Mouse (Mus musculus) forebrain, embryonic 14.5 days (tissue): ENCODE results near the gene Sun1. TPM values are rescaled to one million over a fixed set of nuclear protein-coding genes. Genes with fewer than 3 reads are reported as not detected.

Source experiments
- ATAC-seq: fragments of 200-750 bp; cut with Nextera tagmentation; 2 replicates; pipeline ENCODE4 v1.8.0; 2017; ENCODE audit warnings: mild to moderate bottlenecking, moderate library complexity
- DNase-seq: peaks from one replicate; pipeline ENCODE4 v3.0.0-alpha.2; 2015; ENCODE audit warnings: low spot score
- H3K27ac ChIP-seq: fragments of 300-500 bp; sonication (generic); 2 replicates; pipeline ENCODE4 v1.5.1; 2014; ENCODE audit warnings: low read depth, mild to moderate bottlenecking, control low read depth, low read length, moderate library complexity
- H3K27me3 ChIP-seq: fragments of 300-500 bp; sonication (generic); replicated peaks from 2 replicates; pipeline ENCODE4 v1.6.1; 2014; ENCODE audit warnings: low read length, control low read depth, mixed read lengths; ENCODE audit not compliant: control insufficient read depth, insufficient read depth
- H3K36me3 ChIP-seq: fragments of 300-500 bp; sonication (generic); 2 replicates; pipeline ENCODE4 v1.6.1; 2014; ENCODE audit warnings: low read length, control low read depth; ENCODE audit not compliant: control insufficient read depth, insufficient read depth
- H3K4me1 ChIP-seq: fragments of 300-500 bp; sonication (generic); 2 replicates; pipeline ENCODE4 v1.6.1; 2014; ENCODE audit warnings: antibody characterized with exemption, low read length, control low read depth; ENCODE audit not compliant: control insufficient read depth, insufficient read depth
- H3K4me2 ChIP-seq: fragments of 300-500 bp; sonication (generic); 2 replicates; pipeline ENCODE4 v1.6.1; 2014; ENCODE audit warnings: mild to moderate bottlenecking, control low read depth, low read length
- H3K4me3 ChIP-seq: fragments of 300-500 bp; sonication (generic); 2 replicates; pipeline ENCODE4 v1.5.1; 2014; ENCODE audit warnings: low read depth, low read length, control low read depth
- H3K9ac ChIP-seq: fragments of 300-500 bp; sonication (generic); 2 replicates; pipeline ENCODE4 v1.6.1; 2014; ENCODE audit warnings: mild to moderate bottlenecking, low read length, control low read depth, moderate library complexity
- H3K9me3 ChIP-seq: fragments of 300-500 bp; sonication (generic); replicated peaks from 2 replicates; pipeline ENCODE4 v1.6.1; 2016; ENCODE audit warnings: low read length, control low read depth, mixed read lengths; ENCODE audit not compliant: control insufficient read depth
- WGBS: fragments of 180-500 bp; shearing (Covaris S2); extraction: QIAGEN DNeasy Blood & Tissue Kit; methylation state at CpG from one replicate; pipeline ENCODE4 v1.1.7; 2014; 5-methylcytosine and 5-hydroxymethylcytosine counted together
- polyA plus RNA-seq: library from polyadenylated mRNA; unstranded; fragments of >200 nt; fragmentation: Nextera tagmentation; extraction: Ambion mirVana; gene quantifications from 2 replicates; pipeline ENCODE4 v1.2.1, GENCODE M21; 2014

Gene Sun1
- polyA plus RNA-seq, 1 experiment from 2014 or later: 44.4 TPM

DNA sequence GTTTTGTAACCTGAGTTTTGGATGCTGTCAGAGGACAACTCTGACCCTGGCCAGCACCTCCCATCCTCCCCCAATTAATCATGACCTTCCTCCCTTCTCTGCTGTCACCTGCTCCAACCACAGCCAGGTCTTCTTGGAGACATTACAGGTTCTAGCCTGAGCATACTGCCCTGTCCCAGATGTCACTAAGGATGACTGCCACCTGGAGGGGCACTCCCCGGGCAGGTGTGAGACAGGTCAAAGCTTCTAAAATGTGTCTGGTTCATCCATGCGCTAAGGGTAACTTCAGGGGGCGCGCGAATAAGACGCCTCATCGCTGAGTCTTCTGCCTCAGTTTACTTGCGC, 51.3 kb downstream of the Sun1 start:
- H3K9ac ChIP-seq: peak overlapping the region; percentile 73
- no peak for DNase-seq
- no peak; the same call in 1 of the 2 replicates for ATAC-seq
- H3K4me1 ChIP-seq: peaks cover 13% of the 10 kb centered on the region
- H3K4me2 ChIP-seq: peak overlapping the region; percentile 74
- H3K9me3 ChIP-seq: no peaks in the 10 kb centered on the region
- peak overlapping the region; percentile 67 for H3K4me3 ChIP-seq
- peak overlapping the region; percentile 66 for H3K27ac ChIP-seq
- WGBS: under 1% methylated on average over 8 of the region's 8 CpGs
- H3K27me3 ChIP-seq: no peaks in the 10 kb centered on the region
- H3K36me3 ChIP-seq: peaks cover 47% of the 10 kb centered on the region

DNA sequence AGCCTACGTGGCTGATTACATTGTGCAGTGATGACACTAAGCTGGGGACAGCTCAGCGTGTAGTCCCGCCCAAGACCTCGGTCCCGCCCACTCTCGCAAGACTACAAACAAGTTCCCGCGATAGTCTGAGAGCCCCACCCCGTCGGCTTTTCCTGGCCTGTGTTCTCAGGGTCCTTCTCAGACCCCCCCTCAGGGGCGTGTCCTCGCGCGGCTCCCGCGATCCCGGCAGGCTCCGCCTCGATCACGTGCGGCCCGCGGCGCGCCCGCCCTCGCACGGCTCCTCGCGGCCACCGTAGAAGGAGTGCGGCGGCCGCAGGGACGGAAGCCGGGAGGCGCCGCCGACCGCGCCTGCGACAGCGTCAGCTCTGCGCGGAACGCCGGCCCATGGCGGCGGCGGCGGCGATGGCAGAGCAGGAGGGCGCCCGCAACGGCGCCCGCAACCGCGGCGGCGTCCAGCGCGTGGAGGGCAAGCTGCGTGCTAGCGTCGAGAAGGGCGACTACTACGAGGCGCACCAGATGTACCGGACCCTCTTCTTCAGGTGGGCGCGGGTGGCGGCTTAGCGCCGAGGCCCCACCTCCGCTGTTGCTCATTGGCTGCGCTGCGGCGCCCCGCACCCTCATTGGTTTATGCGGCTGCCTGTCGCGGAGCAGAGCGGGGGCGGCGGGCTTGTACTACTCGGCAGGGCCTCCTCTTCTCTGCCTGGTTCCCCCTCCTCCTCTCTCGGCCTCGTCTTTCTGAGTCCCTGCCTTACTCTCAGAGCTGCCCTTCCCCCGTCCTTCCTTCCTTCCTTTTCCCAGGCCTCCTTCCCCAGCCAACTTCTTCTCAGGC, 51.9 kb downstream of the Sun1 start, which contains the start of gene Get4:
Gene Get4 (plus strand): TSS at position 244 of the 829 bp plus-strand sequence.
- no peaks in the 10 kb centered on the region for H3K27me3 ChIP-seq
- ATAC-seq (peak; percentile 97), DNase-seq (peak; percentile 100)
- H3K9ac ChIP-seq: peak within 1 kb of the TSS; percentile 82
- peak within 1 kb of the TSS; percentile 91 for H3K27ac ChIP-seq
- H3K36me3 ChIP-seq: peaks cover 46% of the 10 kb centered on the region
- WGBS: under 1% methylated on average over 88 of the region's 90 CpGs
- peaks cover 13% of the 10 kb centered on the region for H3K4me1 ChIP-seq
- H3K4me2 ChIP-seq: peak within 1 kb of the TSS; percentile 97
- peak within 1 kb of the TSS; percentile 67 for H3K4me3 ChIP-seq
- no peaks in the 10 kb centered on the region for H3K9me3 ChIP-seq

- peak overlapping the region; percentile 67 for H3K4me3 ChIP-seq
- DNase-seq (no peak), ATAC-seq (no peak; the same call in 1 of the 2 replicates)
- H3K27ac ChIP-seq: peak overlapping the region; percentile 91
- H3K9me3 ChIP-seq: no peaks in the 10 kb centered on the region
- H3K4me1 ChIP-seq: peaks cover 13% of the 10 kb centered on the region
- peak overlapping the region; percentile 82 for H3K9ac ChIP-seq
- H3K27me3 ChIP-seq: no peaks in the 10 kb centered on the region
- WGBS: 1% methylated on average over 7 of the region's 7 CpGs
- H3K36me3 ChIP-seq: peaks cover 41% of the 10 kb centered on the region
- peak overlapping the region; percentile 97 for H3K4me2 ChIP-seq
Measured at GRCm38 (mm10) chr5:139252910-139253245, 52.4 kb downstream of the Sun1 start.

DNA sequence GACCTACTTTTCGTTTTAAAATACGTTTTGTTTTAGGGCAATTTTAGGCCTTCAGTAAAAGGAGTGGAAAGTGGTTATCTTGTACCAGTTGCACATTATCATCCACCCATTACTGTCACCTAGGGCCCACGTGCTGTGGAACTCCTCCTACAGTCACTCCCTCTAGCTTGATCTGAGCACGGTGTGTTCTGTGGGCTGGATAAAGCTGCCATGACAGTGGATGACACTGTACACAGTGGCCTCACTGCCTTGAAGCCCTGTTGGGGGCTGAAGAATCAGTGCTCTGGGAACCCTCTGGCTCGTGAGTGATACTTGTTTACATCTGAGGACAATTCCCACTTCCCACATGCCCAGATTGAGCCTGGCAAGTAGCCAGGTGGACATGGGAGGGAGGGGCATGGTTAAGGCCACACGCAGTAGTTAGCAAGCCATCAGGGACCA, 52.9 kb downstream of the Sun1 start:
- H3K4me1 ChIP-seq: peaks cover 13% of the 10 kb centered on the region
- ATAC-seq (no peak), DNase-seq (peak; percentile 45)
- H3K4me3 ChIP-seq: peak overlapping the region; percentile 67
- peak overlapping the region; percentile 82 for H3K9ac ChIP-seq
- 8% methylated on average over 6 of the region's 6 CpGs for WGBS
- peaks cover 37% of the 10 kb centered on the region for H3K36me3 ChIP-seq
- H3K27ac ChIP-seq: peak overlapping the region; percentile 91; the same call in 1 of the 2 replicates
- H3K27me3 ChIP-seq: no peaks in the 10 kb centered on the region
- peak overlapping the region; percentile 97 for H3K4me2 ChIP-seq
- H3K9me3 ChIP-seq: no peaks in the 10 kb centered on the region

- ATAC-seq: no peak
- Histone ChIP-seq H3K4me3 (no peak overlapping the region), H3K27me3 (no peaks in the 10 kb centered on the region), H3K27ac (no peak overlapping the region), H3K4me2 (no peak overlapping the region), H3K4me1 (peaks cover 13% of the 10 kb centered on the region), H3K36me3 (peaks cover 25% of the 10 kb centered on the region), H3K9me3 (no peaks in the 10 kb centered on the region), H3K9ac (peak overlapping the region; percentile 21; the same call in 1 of the 2 replicates)
- WGBS: 83% methylated on average over 6 of the region's 6 CpGs
- DNase-seq: no peak
Measured at GRCm38 (mm10) chr5:139254938-139255337, 54.5 kb downstream of the Sun1 start.

DNA sequence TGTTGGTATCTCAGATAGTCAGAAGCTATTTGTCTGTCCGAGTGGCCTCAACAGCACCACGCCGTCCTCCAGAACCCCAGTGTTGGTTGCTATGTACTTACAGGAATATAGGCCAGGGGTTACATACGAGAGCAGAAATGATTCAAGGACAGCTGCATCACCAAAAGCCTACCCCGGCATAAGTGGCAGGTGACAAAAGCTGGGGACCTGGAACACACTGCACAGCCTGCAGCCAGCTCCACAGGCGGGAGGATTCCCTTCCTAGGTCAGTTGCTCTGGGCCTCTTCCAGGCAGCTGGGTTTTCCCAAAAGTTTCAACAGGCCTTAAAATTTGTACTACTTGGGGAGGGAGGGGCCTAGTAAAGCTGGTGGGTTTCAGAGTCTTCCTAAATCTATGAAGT, 55.3 kb downstream of the Sun1 start:
- DNase-seq (no peak), ATAC-seq (no peak)
- Histone ChIP-seq H3K36me3 (peaks cover 25% of the 10 kb centered on the region), H3K9me3 (no peaks in the 10 kb centered on the region), H3K27ac (no peak overlapping the region), H3K9ac (no peak overlapping the region), H3K27me3 (no peaks in the 10 kb centered on the region), H3K4me1 (peaks cover 13% of the 10 kb centered on the region), H3K4me3 (no peak overlapping the region), H3K4me2 (no peak overlapping the region)
- 92% methylated on average over 6 of the region's 6 CpGs for WGBS

- peaks cover 27% of the 10 kb centered on the region for H3K36me3 ChIP-seq
- H3K4me2 ChIP-seq: no peak overlapping the region
- no peaks in the 10 kb centered on the region for H3K9me3 ChIP-seq
- DNase-seq (no peak), ATAC-seq (no peak)
- H3K4me1 ChIP-seq: peaks cover 13% of the 10 kb centered on the region
- no peak overlapping the region for H3K9ac ChIP-seq
- no peaks in the 10 kb centered on the region for H3K27me3 ChIP-seq
- H3K4me3 ChIP-seq: no peak overlapping the region
- H3K27ac ChIP-seq: no peak overlapping the region
- WGBS: 87% methylated on average over 3 of the region's 3 CpGs
Measured at GRCm38 (mm10) chr5:139256211-139256765, 55.9 kb downstream of the Sun1 start.

DNA sequence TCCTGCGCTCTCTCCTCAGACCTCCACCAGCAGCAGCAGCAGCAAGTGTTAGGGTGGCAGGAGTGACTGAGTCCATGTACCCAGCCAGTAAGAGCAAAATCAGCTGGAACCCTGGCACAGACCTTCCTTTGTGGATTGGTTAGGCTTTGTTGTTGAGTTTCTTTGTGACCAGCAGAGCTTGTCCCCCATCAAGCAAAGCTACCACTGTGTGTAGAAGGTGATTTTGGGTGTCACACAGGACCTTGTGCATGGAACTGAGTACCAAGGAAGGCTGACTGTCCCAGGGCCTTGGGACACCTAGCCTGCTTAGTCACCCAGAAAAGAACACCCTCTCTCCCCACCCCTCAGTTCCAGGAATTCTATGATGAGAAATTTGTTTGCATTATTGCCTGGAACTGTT, 56.8 kb downstream of the Sun1 start:
- Histone ChIP-seq H3K4me1 (peaks cover 13% of the 10 kb centered on the region), H3K27ac (no peak overlapping the region), H3K27me3 (no peaks in the 10 kb centered on the region), H3K9ac (no peak overlapping the region), H3K36me3 (peaks cover 36% of the 10 kb centered on the region), H3K4me2 (no peak overlapping the region), H3K4me3 (no peak overlapping the region), H3K9me3 (no peaks in the 10 kb centered on the region)
- DNase-seq (no peak), ATAC-seq (no peak)
- WGBS: 89% methylated on average over 1 of the region's 1 CpGs

- no peak overlapping the region for H3K4me3 ChIP-seq
- 67% methylated on average over 4 of the region's 4 CpGs for WGBS
- H3K27ac ChIP-seq: no peak overlapping the region
- no peak for DNase-seq
- H3K4me1 ChIP-seq: peaks cover 13% of the 10 kb centered on the region
- no peak for ATAC-seq
- no peak overlapping the region for H3K9ac ChIP-seq
- no peaks in the 10 kb centered on the region for H3K9me3 ChIP-seq
- no peak overlapping the region for H3K4me2 ChIP-seq
- H3K27me3 ChIP-seq: no peaks in the 10 kb centered on the region
- peaks cover 41% of the 10 kb centered on the region for H3K36me3 ChIP-seq
Measured at GRCm38 (mm10) chr5:139257818-139258217, 57.4 kb downstream of the Sun1 start.
